Mouse (Mus musculus): Measurements from ENCODE around the gene Smyd2.

Gene Smyd2

DNA sequence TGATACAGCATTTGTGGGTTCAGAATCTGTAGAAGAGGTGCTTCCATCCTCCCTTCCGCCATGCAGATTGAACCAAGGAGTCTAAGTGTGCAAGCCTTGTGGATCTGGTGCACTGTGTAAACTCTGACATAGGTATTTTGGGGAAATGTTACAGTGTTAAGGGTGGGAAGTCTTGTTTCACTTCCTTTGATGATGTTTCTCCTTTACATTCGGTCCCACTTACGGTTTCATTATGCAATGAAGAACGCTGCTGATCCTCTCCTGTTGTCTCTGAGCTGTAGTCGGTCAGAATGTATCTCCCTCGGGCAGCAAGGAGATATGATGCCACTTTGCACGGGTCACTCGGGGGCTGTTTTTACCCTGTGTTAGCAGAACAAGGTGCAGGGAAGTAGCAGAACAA is 50.5 kb downstream of the Smyd2 start:
- DNase-seq (ENCODE audit: low spot score): no peak

DNA sequence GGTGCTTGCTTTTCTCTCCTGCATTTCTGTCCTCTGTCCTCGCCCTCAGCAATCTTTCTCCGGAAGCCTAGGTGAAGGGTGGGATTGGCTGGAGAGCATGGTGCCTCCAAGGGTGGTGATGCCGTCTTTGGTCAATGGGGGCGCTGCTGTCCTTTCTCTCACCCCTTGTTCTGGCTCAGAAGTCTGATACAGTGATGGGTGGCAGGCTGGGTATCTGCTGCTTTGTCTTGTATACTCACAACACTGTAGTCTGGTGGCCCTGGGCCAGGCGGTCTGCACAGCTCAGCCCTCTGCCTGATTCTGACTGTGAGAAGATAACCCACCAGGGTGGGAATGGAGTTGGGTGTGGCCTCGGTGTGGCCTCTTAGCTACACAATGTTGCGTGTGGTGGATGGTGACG is 51.6 kb downstream of the Smyd2 start:
- DNase-seq (ENCODE audit: low spot score): no peak

DNA sequence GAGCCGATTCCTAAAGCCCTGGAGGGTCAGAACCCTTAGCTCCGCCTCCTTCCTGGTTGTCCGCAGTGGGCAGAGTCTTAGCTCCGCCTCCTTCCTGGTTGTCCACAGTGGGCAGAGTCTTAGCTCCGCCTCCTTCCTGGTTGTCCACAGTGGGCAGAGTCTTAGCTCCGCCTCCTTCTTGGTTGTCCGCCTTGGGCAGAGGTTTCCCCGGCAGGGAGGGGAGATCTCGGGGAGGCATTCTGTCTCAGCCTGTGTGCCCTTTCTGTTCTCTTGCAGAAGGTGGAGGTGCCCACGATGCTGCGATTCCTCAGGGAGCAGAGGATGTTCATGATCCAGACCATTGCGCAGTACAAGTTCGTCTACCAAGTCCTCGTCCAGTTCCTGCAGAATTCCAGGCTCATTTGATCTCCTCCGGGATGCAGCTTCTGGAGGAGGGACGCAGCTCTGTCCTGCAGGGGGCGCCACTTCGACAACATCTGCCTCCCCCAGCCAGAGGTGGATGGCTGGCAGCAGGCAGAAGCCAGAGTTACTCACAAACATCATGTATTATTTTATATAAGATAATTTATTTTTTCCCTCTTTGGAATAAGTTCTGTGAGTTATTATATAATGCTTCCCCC is 52.4 kb downstream of the Smyd2 start:
- no peak for DNase-seq (ENCODE audit: low spot score)

DNA sequence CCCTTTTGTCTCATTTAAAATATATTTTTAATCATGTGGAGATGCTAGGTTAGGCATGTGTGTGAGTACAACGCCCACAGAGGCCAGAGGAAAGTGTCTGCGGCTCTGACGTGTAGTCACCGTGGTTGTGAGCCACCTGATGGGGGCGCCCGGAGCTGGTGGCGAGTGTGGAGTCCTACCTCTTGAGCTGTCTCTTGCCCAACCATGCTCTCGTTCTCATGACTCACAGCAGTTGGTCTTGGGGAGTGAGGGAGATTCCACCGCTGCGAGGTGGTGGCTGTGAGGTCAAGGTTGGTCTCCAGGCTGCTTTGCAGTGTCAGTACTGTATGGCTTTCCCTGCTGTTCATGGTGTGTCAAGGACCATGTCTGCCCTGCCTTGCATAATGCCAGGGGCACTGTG is 54.1 kb downstream of the Smyd2 start:
- no peak for DNase-seq (ENCODE audit: low spot score)

DNA sequence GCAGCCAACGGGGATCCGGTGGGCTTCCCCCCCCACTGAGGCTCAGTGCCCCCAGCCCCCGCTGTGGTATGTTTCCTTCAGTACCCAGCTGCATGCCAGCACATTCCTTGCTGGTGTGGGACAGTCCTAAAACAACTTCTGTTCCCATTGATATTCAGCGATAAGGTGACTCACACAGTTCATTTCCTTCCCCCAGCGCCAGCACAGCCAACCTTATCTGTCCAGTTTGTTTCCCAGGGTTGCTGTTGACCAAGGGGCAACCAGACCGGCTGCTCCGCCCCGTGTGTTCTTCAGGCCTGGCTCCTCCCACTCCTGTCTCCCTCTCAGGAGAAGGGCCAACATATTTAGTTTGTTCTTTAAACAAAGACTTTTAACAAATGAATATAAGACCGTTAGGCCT is 54.7 kb downstream of the Smyd2 start:
- no peak for DNase-seq (ENCODE audit: low spot score)

DNA sequence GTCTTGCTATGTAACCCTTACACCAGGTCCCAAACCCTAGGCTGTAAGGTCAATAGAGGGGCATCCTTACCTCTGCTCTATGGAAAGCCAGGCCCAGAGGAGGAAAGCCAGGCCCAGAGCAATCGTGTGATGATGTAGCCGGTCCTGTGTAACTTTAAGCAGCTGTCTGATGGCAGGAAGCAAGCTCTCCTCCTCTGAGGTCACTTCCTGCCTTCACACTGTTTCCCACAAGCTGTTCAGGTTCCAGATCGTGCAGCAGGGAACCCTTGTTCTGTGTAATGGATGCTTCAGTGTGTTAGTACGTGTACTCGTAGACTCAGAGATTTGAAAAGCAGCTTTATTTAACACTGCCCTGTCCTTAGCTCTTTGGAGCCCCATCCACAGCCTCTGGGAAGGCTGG is 55.1 kb downstream of the Smyd2 start:
- no peak for DNase-seq (ENCODE audit: low spot score)

DNA sequence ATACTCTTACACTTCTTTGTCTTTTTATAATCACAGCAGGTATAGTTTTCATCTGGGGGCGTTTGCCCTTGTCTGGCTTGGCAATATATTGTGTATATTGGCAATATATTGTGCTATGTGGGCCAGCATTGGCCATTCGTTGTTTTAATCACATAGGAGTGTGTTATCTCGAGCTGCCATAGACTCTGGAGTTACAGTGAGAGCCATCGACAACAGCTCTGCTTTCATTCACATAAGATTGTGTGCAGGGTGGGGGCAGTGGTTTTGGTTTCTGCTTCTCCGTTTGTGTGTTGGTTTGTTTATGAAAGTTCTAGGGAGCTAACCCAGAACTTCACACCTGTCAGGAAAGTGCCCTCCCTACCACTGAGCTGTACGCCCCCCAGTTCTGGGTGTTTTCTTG is 55.5 kb downstream of the Smyd2 start:
- no peak for DNase-seq (ENCODE audit: low spot score)

DNA sequence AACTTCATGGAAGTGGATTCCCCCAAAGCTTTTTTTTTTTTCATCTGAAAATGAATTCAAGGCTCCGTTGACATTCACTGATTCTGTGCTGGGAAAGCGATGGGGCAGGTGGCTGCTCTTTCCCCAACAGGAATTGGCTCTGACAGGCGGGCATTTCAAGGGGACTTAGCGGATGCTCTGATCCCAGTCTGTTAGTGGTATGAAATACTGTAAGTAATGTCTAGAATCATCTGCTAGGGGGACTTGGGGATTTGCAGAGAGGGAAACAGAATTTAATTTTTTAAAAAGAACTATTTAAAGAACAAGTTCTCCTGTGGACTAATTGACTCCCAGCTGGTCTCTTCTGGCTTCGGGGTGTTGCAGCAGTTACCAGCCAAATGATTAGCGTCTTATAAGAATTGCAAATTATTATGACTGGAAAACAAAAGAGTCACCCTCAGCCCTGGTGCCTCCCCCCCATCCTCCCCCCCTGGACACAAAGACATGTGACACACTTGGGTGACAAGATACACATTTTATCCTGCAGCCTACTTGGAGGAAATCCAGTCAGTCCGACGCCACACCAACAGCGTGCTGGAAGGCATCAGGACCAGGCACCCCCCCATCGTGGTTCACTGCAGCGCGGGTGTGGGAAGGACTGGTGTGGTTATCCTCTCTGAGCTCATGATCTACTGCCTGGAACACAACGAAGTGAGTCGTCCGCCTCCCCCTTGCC is 57.2 kb downstream of the Smyd2 start:
- DNase-seq (ENCODE audit: low spot score): no peak

DNA sequence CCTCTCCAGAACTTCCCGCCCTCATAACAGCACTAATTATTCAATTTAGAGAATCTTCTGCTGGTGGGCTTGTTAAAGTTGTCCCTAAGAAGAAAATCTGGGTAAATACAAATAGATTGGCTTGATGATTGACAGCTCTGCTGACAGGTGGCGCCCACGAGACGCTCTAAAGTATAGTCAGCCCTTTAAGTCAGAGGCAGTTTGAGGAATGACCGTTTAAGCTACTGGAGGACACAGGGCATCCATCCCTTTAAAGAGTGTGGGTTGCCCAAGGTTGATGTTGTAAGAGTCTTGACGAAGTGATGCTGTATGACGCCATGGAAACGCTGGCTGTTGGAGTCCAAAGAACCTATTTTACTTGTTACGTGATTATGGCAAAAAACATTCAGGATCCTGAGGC is 57.9 kb downstream of the Smyd2 start:
- no peak for DNase-seq (ENCODE audit: low spot score)

DNA sequence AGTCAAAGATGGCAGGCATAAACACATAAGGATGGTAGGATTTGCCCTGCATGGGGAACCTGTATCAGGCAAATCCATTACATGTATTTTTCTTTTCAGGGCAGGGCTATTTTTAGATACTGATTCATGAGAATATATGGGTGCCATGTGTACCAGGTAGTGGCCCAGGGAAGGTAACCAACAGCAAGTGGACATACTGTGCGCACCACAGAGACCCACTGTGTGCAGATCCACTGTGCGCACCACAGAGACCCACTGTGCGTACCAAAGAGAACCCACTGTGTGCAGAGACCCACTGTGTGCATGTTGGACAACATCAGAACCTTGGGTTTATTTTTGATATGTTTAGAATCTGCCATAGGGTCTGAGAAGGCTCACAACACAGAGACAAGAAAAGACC is 58.4 kb downstream of the Smyd2 start:
- no peak for DNase-seq (ENCODE audit: low spot score)

DNA sequence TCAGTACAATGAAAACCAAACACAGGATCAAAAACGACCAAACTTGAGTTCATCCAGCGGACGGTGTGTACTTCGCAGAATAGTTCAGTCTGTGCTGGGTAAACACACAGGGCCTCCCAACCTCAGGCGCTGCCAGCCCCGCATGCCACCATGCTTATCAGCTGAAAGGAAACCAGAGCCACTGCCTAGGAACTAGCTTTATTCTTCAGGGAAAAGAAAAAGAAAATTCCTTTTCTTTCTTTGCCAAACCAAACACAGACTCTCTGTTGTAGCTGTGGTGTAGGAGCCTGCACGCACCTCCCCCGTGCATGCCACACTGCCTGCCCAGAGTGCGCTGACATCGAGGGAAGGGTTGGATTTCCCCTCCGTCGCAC is 61.2 kb downstream of the Smyd2 start:
- no peak for DNase-seq (ENCODE audit: low spot score)

DNA sequence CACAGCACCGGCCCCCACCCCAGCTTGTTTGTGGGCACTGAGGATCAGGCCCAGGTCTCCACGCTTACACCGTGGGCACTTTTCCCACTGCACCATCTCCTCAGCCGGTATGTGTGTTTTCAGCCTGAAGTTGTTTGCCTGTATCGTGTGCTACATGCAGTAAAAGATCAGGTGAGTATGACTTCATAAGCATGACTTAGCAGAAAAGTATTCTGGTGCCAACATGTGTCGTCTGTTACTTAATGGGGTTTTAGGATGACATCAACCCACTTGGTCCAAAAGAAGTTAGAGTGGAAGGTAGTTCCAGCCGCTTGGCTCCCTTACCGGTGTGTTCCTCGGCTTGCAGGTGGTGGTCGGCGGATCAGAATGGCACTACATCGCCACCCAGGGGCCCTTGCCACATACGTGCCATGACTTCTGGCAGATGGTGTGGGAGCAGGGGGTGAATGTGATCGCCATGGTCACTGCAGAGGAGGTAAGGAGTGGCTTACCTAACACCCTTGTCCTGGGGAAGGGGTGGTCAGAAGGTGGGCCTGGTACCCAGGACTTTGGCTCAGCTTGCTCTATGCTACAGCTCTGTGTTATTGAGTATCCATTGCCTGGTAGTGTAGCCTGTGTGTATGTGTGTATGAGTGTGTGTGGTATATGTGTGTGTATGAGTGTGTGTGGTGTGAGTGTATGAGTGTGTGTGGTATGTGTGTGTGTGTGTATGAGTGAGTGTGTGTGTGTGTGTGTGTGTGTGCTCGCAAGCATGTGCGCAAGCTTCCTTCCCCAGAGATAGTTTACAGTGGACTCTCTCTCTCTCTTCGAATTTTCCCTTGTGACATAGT is 61.8 kb downstream of the Smyd2 start:
- DNase-seq (ENCODE audit: low spot score): no peak

DNA sequence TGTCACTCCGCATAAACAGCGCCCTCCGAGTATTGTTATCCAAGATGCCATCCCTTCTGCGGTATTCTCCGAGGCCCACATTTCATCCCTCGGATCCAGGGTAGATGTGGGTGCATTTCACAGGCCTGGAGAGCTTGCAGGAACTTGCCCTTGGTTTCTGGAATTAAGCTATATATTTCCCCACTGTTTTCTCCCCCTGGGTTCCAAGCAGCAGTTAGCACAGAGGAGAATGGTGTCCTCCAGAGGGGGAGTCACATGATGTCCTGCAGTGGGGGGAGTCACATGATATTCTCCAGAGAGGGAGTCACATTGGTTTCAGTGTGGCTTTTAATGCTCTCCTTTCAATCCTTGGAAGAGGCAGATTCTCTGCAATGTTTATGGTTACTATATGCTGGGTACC is 63.8 kb downstream of the Smyd2 start:
- DNase-seq (ENCODE audit: low spot score): no peak

DNA sequence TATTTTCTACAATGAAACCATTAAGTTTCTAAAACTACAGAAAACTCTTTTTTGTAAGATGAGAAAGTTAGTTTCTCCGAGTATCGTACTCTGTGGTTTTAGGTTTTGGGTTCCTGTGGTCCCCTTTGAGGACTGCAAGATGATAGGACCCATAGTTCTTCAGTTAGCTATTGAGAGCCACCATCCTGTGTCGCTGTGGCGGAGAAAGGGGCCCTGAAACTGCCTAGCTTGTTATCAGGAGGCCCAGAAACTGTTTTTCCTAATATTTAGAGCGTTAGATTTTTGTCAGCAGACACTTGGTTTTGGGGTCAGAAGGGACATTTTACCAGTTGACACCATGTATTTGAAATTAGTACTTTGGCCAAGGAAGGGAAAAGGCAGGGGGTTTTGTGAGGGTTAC is 66.4 kb downstream of the Smyd2 start:
- DNase-seq (ENCODE audit: low spot score): no peak

DNA sequence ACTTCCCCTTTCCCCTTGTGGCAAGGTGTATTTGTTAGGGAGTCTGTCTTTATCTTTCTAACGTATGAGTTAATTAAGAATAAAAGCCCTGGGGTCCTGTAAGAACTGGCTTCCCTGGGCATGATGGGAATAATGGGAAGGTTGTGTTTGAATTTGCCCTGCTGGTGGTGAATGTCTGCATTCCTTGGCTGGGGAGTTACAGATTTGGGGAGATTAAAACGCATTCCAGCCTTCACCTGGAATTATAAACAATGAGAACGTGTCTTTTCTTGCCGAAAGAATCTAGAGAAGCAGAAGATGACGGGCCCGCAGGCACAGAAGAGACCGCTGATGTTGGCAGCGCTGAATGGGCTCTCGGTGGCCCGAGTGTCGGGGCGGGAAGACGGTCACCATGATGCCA is 67.5 kb downstream of the Smyd2 start:
- no peak for DNase-seq (ENCODE audit: low spot score)

DNA sequence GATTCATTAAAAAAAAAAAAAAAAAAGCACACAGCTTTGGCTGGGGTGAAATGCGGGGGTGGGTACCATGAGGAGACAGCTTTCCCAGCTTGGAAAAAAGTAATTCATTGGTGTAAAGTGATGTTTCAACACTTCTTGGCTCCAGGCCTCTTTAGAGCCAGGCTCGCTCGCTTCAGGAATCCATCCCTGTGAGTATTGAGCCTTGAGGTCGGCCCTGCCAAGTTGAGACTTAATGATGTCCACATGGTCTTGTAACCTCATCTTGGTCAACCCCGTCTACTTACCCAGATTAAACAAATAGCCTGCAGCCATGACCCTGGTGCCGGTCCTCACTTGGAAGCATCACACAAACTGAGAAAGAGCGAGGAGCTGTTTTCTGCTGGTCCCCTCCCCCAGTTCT is 69.7 kb downstream of the Smyd2 start:
- peak; percentile 44 for DNase-seq (ENCODE audit: low spot score)

DNA sequence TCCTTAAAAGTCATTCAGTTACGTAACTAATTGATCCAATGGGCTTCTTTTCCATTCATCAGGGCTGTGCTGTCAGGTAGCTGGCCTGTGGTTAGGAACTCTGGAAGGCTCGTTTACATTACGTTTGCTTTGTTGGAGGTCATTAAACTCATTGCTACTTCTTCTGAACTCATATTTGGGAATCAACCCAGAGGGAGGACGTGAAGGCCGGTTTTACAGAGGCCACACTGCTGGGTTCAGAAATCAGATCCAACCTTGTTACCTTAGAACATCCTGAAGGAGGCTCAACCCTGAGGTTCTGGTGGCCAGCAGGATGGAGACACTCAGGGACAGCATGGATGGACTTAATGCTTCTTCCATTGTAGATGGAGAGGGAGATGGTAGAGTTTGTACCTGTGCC is 70.1 kb downstream of the Smyd2 start:
- no peak for DNase-seq (ENCODE audit: low spot score)

DNA sequence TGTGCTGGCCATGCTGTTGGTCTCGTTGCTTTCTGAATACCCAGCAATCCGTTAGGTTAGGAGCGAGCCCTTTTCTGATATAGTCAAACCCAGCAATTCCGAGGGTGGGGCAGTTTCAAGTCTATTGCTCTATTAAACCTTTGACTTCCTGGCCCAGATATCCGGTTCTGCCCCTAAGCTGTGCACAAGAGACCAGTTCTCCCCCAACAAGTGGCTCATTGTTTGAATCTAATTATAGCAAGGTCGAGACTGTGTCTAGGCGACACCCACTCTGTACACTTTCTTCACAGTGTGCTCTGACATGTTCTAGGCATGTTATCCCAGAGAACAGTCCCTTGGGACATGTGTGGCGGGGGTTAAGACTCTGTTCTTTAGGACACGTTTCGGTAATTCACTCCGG is 72.6 kb downstream of the Smyd2 start:
- DNase-seq (ENCODE audit: low spot score): no peak

DNA sequence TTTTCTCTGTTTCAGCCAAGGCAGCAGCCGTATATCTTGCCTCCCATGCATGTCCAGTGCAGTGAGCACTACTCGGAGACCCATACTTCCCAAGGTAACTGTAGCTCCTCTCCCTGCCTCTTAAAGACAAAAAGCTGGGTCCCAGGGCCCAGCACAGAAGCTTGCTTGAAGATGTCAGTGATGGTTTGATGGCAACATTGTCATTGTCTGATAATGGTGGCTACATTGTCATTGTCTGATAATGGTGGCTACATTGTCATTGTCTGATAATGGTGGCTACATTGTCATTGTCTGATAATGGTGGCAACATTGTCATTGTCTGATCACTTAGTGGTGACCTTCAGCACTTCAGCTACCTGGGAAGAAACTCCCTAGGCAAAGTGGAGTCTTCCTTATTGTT is 75.8 kb downstream of the Smyd2 start:
- DNase-seq (ENCODE audit: low spot score): no peak

DNA sequence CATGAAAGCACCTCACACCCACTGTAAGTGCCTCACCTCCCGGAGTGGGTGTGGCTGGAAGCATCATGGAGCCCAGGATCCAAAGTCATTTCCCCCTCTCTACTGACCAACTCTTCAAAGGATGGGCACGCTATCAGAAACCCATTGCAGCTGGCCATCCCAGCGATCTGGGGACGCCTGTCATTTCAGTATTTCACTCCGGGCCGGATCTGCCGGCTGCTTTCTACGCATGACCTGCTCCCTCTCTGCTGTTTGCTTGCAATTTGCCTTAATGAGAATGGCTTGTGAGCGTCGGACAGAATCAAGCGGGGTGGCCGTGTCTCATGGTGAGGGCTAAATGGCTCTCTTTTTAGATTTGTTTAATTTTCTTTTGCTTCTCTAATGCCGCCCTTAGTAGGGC is 88.0 kb downstream of the Smyd2 start:
- DNase-seq (ENCODE audit: low spot score): no peak

DNA sequence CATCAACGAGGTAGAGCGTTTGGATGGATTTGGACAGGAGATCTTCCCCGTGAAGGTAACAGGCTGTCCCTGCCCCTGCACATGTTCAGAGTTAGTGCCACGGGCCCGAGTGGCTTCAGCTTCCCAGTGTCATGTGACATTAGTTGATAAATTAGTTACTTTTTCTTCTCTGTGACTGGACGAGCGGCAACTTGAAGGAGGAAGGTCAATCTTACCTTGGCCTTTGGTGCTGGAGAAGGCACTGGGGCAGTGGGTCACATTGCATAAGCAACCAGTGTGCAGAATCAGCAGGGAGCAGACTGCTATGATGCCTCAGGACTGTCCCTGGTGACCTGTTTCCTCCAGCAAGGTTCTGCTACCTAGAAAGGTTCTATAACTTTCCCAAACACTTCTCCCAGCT is 88.8 kb downstream of the Smyd2 start:
- no peak for DNase-seq (ENCODE audit: low spot score)

DNA sequence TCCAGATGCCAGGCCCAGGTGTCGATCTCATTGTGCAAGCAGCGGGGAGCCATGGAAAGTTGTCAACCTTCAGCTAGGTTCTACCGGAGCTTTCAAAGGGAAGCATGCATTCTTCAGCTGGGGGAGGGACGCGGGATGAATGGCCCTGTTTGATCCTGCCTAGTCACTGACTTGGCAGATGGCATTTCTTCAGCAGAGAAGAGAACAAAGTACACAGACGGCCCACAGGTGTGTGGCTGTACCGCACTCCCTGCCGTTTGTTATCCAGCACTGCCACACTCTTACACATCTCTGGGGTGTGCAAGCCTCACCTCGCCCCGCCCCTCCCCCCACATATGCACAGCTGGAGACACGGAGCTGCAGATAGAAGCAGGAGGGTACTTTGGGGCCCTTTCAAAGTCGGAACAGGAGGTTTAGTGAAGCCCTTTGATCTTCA is 91.3 kb downstream of the Smyd2 start:
- DNase-seq (ENCODE audit: low spot score): peak; percentile 39

All from embryo, embryonic 10.5 days (tissue).